Mouse (Mus musculus) lung, embryonic 14.5 days (tissue): Measurements from ENCODE around the gene Mgat5b. TPM values are rescaled to one million over a fixed set of nuclear protein-coding genes. Genes with fewer than 3 reads are reported as not detected.

ENCODE experiments used
- ATAC-seq: fragments of 200-750 bp; cut with Nextera tagmentation; 2 replicates; pipeline ENCODE4 v1.8.0; 2017; ENCODE audit warnings: mild to moderate bottlenecking, moderate TSS enrichment, moderate library complexity; ENCODE audit not compliant: insufficient read depth
- DNase-seq: peaks from one replicate; pipeline ENCODE4 v3.0.0-alpha.2; 2015
- H3K27ac ChIP-seq: fragments of 300-500 bp; sonication (generic); 2 replicates; pipeline ENCODE4 v1.5.1; 2014; ENCODE audit warnings: low read depth, mild to moderate bottlenecking, moderate library complexity
- H3K27me3 ChIP-seq: fragments of 300-500 bp; sonication (generic); 2 replicates; pipeline ENCODE4 v1.6.1; 2014; ENCODE audit warnings: low read length, control low read depth; ENCODE audit not compliant: insufficient read depth
- H3K36me3 ChIP-seq: fragments of 300-500 bp; sonication (generic); 2 replicates; pipeline ENCODE4 v1.6.1; 2014; ENCODE audit warnings: control low read depth; ENCODE audit not compliant: insufficient read depth
- H3K4me1 ChIP-seq: fragments of 300-500 bp; sonication (generic); 2 replicates; pipeline ENCODE4 v1.6.1; 2014; ENCODE audit warnings: antibody characterized with exemption, control low read depth; ENCODE audit not compliant: insufficient read depth
- H3K4me2 ChIP-seq: fragments of 300-500 bp; sonication (generic); 2 replicates; pipeline ENCODE4 v1.6.1; 2014; ENCODE audit warnings: mild to moderate bottlenecking
- H3K4me3 ChIP-seq: fragments of 300-500 bp; sonication (generic); 2 replicates; pipeline ENCODE4 v1.5.1; 2014; ENCODE audit warnings: low read depth, low read length
- H3K9ac ChIP-seq: fragments of 300-500 bp; sonication (generic); 2 replicates; pipeline ENCODE4 v1.6.1; 2014
- H3K9me3 ChIP-seq: fragments of 300-500 bp; sonication (generic); 2 replicates; pipeline ENCODE4 v1.6.1; 2016; ENCODE audit warnings: low read depth, low read length, control low read depth
- CTCF ChIP-seq: IDR thresholded peaks from 2 replicates; pipeline ENCODE4 v1.5.1; 2016; ENCODE audit warnings: antibody characterized with exemption, low read depth
- WGBS: fragments of 180-500 bp; shearing (Covaris S2); extraction: QIAGEN DNeasy Blood & Tissue Kit; methylation state at CpG from one replicate; pipeline ENCODE4 v1.1.7; 2014; 5-methylcytosine and 5-hydroxymethylcytosine counted together
- polyA plus RNA-seq: library from polyadenylated mRNA; unstranded; fragments of >200 nt; fragmentation: Nextera tagmentation; extraction: Ambion mirVana; gene quantifications from 2 replicates; pipeline ENCODE4 v1.2.1, GENCODE M21; 2014

Gene Mgat5b
- polyA plus RNA-seq, 1 experiment from 2014 or later: 0.59 TPM

DNA sequence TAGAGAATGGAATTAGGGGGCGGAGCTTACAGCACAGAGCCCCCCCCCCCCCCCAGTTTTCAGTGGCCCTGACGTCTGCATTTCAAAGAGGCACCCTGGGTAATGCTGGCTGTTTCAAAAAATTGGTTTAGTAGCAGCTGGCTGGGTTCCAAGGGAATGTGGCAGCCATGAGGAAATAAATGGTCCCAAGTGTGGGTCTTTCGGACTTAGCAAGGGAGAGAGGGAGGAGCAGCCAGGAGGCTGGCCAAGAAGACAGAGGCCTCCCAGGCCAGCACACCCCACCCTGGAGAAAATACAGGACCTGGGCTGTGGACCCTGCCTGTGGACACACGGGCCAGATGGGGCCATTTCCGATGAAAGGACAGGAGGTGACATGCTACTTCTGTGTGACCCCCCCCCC lies 61.6 kb downstream of the Mgat5b start:
- no peaks in the 10 kb centered on the region for H3K36me3 ChIP-seq
- 8% methylated on average over 5 of the region's 5 CpGs for WGBS
- H3K27ac ChIP-seq: peak overlapping the region; percentile 62; the same call in 1 of the 2 replicates
- no peaks in the 10 kb centered on the region for H3K27me3 ChIP-seq
- no peaks in the 10 kb centered on the region for H3K9me3 ChIP-seq
- peak; percentile 81 for ATAC-seq
- peak overlapping the region; percentile 15; the same call in 1 of the 2 replicates for H3K4me2 ChIP-seq
- H3K9ac ChIP-seq: no peak overlapping the region
- peaks cover 10% of the 10 kb centered on the region for H3K4me1 ChIP-seq
- DNase-seq: peak; percentile 89
- H3K4me3 ChIP-seq: no peak overlapping the region
- TF ChIP-seq CTCF: no peak

DNA sequence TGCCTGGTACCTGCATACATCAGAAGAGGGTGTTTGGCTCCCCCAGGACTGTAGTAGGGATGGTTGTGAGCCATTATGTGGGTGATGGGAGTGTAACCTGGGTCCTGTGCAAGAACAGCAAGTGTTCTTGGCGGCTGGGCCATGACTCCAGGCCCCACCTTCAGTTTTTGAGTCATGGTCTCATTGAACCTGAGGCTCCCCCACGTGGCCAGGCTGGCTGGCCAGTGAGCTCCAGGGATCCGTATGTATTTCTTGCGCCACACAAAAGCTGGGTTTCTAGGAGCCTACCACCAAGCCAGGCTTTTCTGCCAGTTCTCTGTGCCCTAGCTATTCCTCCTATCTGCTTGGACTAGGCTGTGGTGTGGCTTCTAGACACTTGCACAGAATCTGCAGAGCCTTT lies 63.9 kb downstream of the Mgat5b start:
- no peak overlapping the region for H3K27ac ChIP-seq
- no peaks in the 10 kb centered on the region for H3K9me3 ChIP-seq
- H3K4me2 ChIP-seq: no peak overlapping the region
- ATAC-seq: no peak
- DNase-seq: no peak
- H3K4me1 ChIP-seq: peaks cover 10% of the 10 kb centered on the region
- no peaks in the 10 kb centered on the region for H3K36me3 ChIP-seq
- no peak overlapping the region for H3K4me3 ChIP-seq
- H3K9ac ChIP-seq: no peak overlapping the region
- H3K27me3 ChIP-seq: no peaks in the 10 kb centered on the region
- 51% methylated on average over 4 of the region's 4 CpGs for WGBS
- TF ChIP-seq CTCF: peak; percentile 20; the same call in 1 of the 2 replicates

DNA sequence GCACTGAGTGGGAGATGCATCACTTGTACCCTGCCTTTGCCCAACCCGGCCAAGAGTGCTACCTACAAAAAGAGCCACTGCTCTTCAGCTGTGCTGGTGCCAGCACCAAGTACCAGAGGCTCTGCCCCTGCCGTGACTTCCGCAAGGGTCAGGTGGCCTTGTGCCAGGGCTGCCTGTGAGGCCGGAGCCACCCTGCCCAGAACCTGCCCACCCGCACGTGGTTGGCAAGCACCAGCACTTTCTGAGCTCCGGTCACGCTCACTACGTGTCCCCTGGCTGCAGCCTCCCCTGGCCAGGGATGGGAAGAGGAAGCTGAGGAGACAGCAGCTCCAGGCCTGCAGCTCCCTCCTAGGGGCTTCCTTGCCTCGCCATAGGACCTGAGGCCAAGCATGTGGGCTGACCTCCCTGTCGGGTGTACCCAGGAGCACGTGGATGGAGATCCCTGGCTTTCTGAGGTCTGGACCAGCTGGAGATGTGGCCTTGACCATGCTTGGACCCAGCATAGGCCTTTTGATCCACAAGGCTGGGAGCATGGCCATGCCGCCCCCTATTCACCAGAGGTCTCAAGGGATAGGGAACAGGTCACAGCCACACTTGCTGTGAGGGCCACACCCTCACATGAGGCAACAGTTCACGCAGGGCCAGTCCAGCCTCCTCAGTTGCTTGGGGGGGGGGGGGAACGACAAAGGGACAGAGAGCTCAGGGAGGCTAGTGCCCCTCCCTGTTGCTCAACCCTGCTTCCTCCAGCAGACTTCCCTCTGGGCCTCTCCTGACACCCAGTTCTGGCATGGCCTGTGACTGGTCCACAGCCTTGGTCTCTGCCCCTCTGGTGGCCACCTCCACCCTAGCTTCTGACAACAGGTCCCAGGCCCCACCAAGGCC lies 67.1 kb downstream of the Mgat5b start:
- no peaks in the 10 kb centered on the region for H3K36me3 ChIP-seq
- H3K9ac ChIP-seq: no peak overlapping the region
- no peak for TF ChIP-seq CTCF
- no peak overlapping the region for H3K27ac ChIP-seq
- WGBS: 75% methylated on average over 14 of the region's 15 CpGs
- H3K4me1 ChIP-seq: peaks cover 3% of the 10 kb centered on the region
- H3K9me3 ChIP-seq: no peaks in the 10 kb centered on the region
- ATAC-seq: no peak
- no peaks in the 10 kb centered on the region for H3K27me3 ChIP-seq
- H3K4me2 ChIP-seq: no peak overlapping the region
- no peak for DNase-seq
- no peak overlapping the region for H3K4me3 ChIP-seq

DNA sequence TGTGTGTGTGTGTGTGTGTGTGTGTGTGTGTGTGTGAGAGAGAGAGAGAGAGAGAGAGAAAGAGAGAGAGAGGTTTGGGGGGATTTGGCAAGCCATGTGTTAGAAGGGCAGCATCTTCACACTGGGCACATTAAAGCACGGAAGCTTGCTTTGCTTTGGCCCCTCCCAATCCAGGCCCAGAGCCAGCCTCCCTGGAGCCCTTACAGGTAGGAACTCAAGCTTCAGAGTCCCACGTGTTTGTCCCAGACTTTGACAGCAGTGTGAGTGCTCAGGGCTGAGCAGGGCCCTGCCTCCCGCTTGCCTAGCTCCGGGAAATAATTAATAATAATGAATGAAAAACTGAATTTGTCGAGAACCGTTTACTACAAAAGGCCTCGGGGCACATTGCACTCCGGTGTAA lies 69.5 kb downstream of the Mgat5b start:
- Histone ChIP-seq H3K4me1 (no peaks in the 10 kb centered on the region), H3K9ac (no peak overlapping the region), H3K36me3 (no peaks in the 10 kb centered on the region), H3K4me3 (no peak overlapping the region), H3K27ac (no peak overlapping the region), H3K27me3 (no peaks in the 10 kb centered on the region), H3K4me2 (no peak overlapping the region), H3K9me3 (no peaks in the 10 kb centered on the region)
- no peak for TF ChIP-seq CTCF
- no peak for DNase-seq
- ATAC-seq: no peak
- 43% methylated on average over 8 of the region's 8 CpGs for whole genome bisulfite sequencing

DNA sequence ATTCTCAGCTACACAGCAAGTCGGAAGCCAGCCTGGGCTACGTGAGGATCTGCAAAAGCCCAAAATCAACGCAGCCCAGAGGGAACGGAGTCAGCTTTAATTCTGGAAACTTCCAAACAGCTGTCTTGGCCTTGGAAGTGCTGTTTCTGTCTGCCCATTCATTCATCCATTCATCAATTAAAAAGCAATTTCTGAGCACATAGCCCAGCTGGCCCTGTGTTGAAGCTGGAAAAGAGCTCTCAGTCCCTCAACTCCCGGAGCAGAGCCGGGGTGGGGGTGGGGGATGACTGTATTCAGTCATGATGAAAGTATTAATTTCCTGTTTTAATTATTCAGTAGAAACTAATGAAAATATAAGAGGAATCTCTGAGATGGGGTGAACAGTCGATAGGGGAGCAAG lies 71.6 kb downstream of the Mgat5b start:
- no peaks in the 10 kb centered on the region for H3K9me3 ChIP-seq
- H3K27ac ChIP-seq: no peak overlapping the region
- ATAC-seq (peak; percentile 24; the same call in 1 of the 2 replicates), DNase-seq (peak; percentile 65)
- peaks cover 17% of the 10 kb centered on the region for H3K27me3 ChIP-seq
- 45% methylated on average over 7 of the region's 7 CpGs for whole genome bisulfite sequencing
- H3K4me3 ChIP-seq: no peak overlapping the region
- H3K36me3 ChIP-seq: no peaks in the 10 kb centered on the region
- no peaks in the 10 kb centered on the region for H3K4me1 ChIP-seq
- H3K4me2 ChIP-seq: no peak overlapping the region
- no peak overlapping the region for H3K9ac ChIP-seq
- TF ChIP-seq CTCF: no peak

DNA sequence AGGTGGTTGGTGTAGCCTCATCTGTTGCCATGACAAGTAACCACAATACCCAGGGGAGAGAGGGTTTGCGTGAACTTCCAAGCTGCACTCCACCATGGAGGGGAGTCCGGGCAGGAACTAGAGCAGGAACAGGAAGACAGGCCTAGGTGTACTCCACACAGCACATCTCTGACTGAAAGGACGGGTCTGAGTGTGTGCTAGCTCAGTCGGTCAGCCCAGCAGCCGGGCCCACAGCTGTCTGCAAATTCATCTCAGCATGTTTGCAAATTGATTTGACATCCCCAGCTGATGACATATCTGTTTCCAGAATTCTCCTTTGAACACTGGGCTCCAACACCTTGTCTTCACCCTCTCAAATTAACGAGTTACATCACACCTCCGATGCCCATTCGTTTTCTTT lies 72.7 kb downstream of the Mgat5b start:
- no peaks in the 10 kb centered on the region for H3K4me1 ChIP-seq

DNA sequence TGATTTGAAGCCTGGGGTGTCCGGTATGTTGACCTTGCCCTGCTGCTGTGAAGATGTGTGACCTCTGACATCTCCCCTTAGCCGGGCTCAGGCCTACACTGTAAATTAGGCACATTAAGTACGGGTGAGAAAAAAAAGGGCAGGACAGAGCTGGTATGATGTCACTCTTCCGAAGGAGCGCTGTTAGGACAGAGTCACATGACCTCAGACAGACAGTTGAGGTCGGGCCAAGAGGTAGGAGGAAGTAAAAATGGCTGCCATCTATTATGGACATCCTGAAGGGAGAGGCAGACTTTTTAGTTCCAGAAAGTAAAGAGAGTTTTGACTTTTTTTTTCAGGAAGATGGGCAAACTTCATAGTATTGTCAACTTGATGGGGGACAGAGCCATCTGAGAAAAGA lies 73.3 kb downstream of the Mgat5b start:
- no peak overlapping the region for H3K9ac ChIP-seq
- ATAC-seq (no peak), DNase-seq (no peak)
- no peaks in the 10 kb centered on the region for H3K4me1 ChIP-seq
- TF ChIP-seq CTCF: no peak
- no peak overlapping the region for H3K4me3 ChIP-seq
- H3K27ac ChIP-seq: no peak overlapping the region
- 59% methylated on average over 6 of the region's 6 CpGs for WGBS
- H3K36me3 ChIP-seq: no peaks in the 10 kb centered on the region
- no peaks in the 10 kb centered on the region for H3K9me3 ChIP-seq
- peaks cover 17% of the 10 kb centered on the region for H3K27me3 ChIP-seq
- no peak overlapping the region for H3K4me2 ChIP-seq

More for the DNA sequence above, 72.7 kb downstream of the Mgat5b start:
- Histone ChIP-seq H3K36me3 (no peaks in the 10 kb centered on the region), H3K27ac (no peak overlapping the region), H3K9ac (no peak overlapping the region), H3K4me2 (no peak overlapping the region), H3K4me3 (no peak overlapping the region), H3K9me3 (no peaks in the 10 kb centered on the region), H3K27me3 (peaks cover 17% of the 10 kb centered on the region)
- no peak for ATAC-seq
- 66% methylated on average over 8 of the region's 8 CpGs for WGBS
- no peak for TF ChIP-seq CTCF
- DNase-seq: no peak
